8 mouse cellular contexts compared by ENCODE assay signal in genomic region chr10:79883297-79884084, GRCm38 (mm10). TPM values are rescaled to one million over a fixed set of nuclear protein-coding genes. Genes with fewer than 3 reads are reported as not detected.
A peak's percentile ranks its signal among the peaks of the same experiment; 100 is the strongest.
DNase-seq lines count a peak whose midpoint lies in the region; ATAC-seq lines count a peak whose summit lies in the region.

No protein-coding gene starts in this region.

- H3K9ac ChIP-seq in hindbrain, embryonic 11.5 days (ENCODE audit: low read depth, low read length) = 0 out of 2 replicates have a peak overlapping the region, but pooled peaks have one; percentile 11
- no peak overlapping the region for H3K9ac ChIP-seq in hindbrain, embryonic 13.5 days

- H3K27ac ChIP-seq in hindbrain, embryonic 11.5 days (ENCODE audit: low read depth, low read length) = no peak overlapping the region
- no peak overlapping the region for H3K27ac ChIP-seq in hindbrain, embryonic 13.5 days

- no peak overlapping the region for H3K4me3 ChIP-seq in hindbrain, embryonic 11.5 days (ENCODE audit: low read depth, low read length)
- no peak overlapping the region for H3K4me3 ChIP-seq in hindbrain, embryonic 13.5 days

- H3K9me3 ChIP-seq in hindbrain, embryonic 11.5 days (ENCODE audit: control insufficient read depth, low read length) = no peaks in the 10 kb centered on the region
- no peaks in the 10 kb centered on the region for H3K9me3 ChIP-seq in hindbrain, embryonic 13.5 days

- DNase-seq in hindbrain, embryonic 11.5 days (ENCODE audit: low spot score) = peak; percentile 89
- DNase-seq in cerebellum, adult 8-10 months = peak; percentile 80
- peak; percentile 50 to 90 for DNase-seq in frontal cortex, adult 2 months (ENCODE audit: extremely low spot score in 1 of 2, low spot score in 1 of 2)
- peak; percentile 89 for DNase-seq in induced T-regulatory cell, adult 2 months (ENCODE audit: low read depth)
- peak; percentile 84 to 86 for DNase-seq in left cerebral cortex, postnatal 14 days (ENCODE audit: low spot score in 2 of 2)
- peak; percentile 60 for DNase-seq in skeletal muscle tissue, adult 2 months (ENCODE audit: low read depth, low spot score)

- H3K4me1 ChIP-seq in hindbrain, embryonic 11.5 days (replicated peaks; ENCODE audit: control insufficient read depth, insufficient read depth, low read length) = 0 out of 2 replicates have a peak, but pooled peaks cover 2% of the 10 kb centered on the region
- H3K4me1 ChIP-seq in hindbrain, embryonic 13.5 days (replicated peaks) = peaks cover 16% of the 10 kb centered on the region

- 15% methylated on average over 22 of the region's 22 CpGs for WGBS in hindbrain, embryonic 11.5 days
- WGBS in hindbrain, embryonic 13.5 days = 16% methylated on average over 22 of the region's 22 CpGs

- ATAC-seq in hindbrain, embryonic 11.5 days (ENCODE audit: low FRiP score) = 0 out of 2 replicates have a peak, but pooled peaks have one; percentile 18
- ATAC-seq in hindbrain, embryonic 13.5 days (ENCODE audit: low FRiP score) = no peak
- ATAC-seq in megakaryocyte-erythroid progenitor cell, adult 5-6 weeks (replicated peaks; ENCODE audit: low FRiP score, low TSS enrichment, poor library complexity, severe bottlenecking) = peak; percentile 51

- no peak overlapping the region for H3K4me2 ChIP-seq in hindbrain, embryonic 11.5 days (replicated peaks; ENCODE audit: low read depth, low read length)
- H3K4me2 ChIP-seq in hindbrain, embryonic 13.5 days = no peak overlapping the region

- intact Hi-C loops in left cerebral cortex, postnatal 14 days (cut with DNase I) = loop anchor here (2.0 to 5.0 kb wide), 3 partner anchors 41 to 75 kb away; no protein-coding TSS in a partner anchor

- no peaks in the 10 kb centered on the region for H3K36me3 ChIP-seq in hindbrain, embryonic 11.5 days (ENCODE audit: control insufficient read depth, insufficient read depth, low read length)
- H3K36me3 ChIP-seq in hindbrain, embryonic 13.5 days = no peaks in the 10 kb centered on the region

- H3K27me3 ChIP-seq in hindbrain, embryonic 11.5 days (ENCODE audit: control insufficient read depth, insufficient read depth, low read length) = peaks cover 14% of the 10 kb centered on the region
- peaks cover 50% of the 10 kb centered on the region for H3K27me3 ChIP-seq in hindbrain, embryonic 13.5 days

RNA-seq across cellular contexts. Expression of gene Elane, which starts 2.6 kb away (rescaled TPM):
- 0.67 TPM in 1 of 2 replicates, not detected in the other for polyA plus RNA-seq in hindbrain, embryonic 11.5 days (2014; fragmentation: Nextera tagmentation; extraction: Ambion mirVana)
- polyA plus RNA-seq in hindbrain, embryonic 13.5 days (2015; fragmentation: Nextera tagmentation; extraction: Ambion mirVana) = 0.34 TPM in 1 of 2 replicates, not detected in the other
- 0.27 TPM in 1 of 2 replicates, not detected in the other for polyA plus RNA-seq in frontal cortex, adult 2 months (2012; rRNA removed)
- not detected for total RNA-seq in left cerebral cortex, postnatal 14 days (2021)
- 10.5 TPM in 1 of 2 replicates, not detected in the other for total RNA-seq in megakaryocyte-erythroid progenitor cell, adult 5-6 weeks (2014; fragmentation: Nextera tagmentation)
- 0.23 and 1.3 TPM in 2 replicates for total RNA-seq in megakaryocyte-erythroid progenitor cell, adult 5-6 weeks (2017)

RNA-seq across cellular contexts. Expression of gene Cfd, which starts 7.2 kb away (rescaled TPM):
- polyA plus RNA-seq in hindbrain, embryonic 11.5 days (2014; fragmentation: Nextera tagmentation; extraction: Ambion mirVana) = not detected in 2 replicates
- polyA plus RNA-seq in hindbrain, embryonic 13.5 days (2015; fragmentation: Nextera tagmentation; extraction: Ambion mirVana) = not detected in 2 replicates
- polyA plus RNA-seq in frontal cortex, adult 2 months (2012; rRNA removed) = 1.1 and 3.5 TPM in 2 replicates
- not detected for total RNA-seq in left cerebral cortex, postnatal 14 days (2021)
- not detected in 2 replicates for total RNA-seq in megakaryocyte-erythroid progenitor cell, adult 5-6 weeks (2014; fragmentation: Nextera tagmentation)
- not detected in 2 replicates for total RNA-seq in megakaryocyte-erythroid progenitor cell, adult 5-6 weeks (2017)

RNA-seq across cellular contexts. Expression of gene Plppr3, which starts 9.1 kb away (rescaled TPM):
- 129 and 150 TPM in 2 replicates for polyA plus RNA-seq in hindbrain, embryonic 11.5 days (2014; fragmentation: Nextera tagmentation; extraction: Ambion mirVana)
- 396 and 407 TPM in 2 replicates for polyA plus RNA-seq in hindbrain, embryonic 13.5 days (2015; fragmentation: Nextera tagmentation; extraction: Ambion mirVana)
- 124 and 134 TPM in 2 replicates for polyA plus RNA-seq in frontal cortex, adult 2 months (2012; rRNA removed)
- total RNA-seq in left cerebral cortex, postnatal 14 days (2021) = 10 to 100 TPM; 68.3 to 71.2 TPM
- not detected in 2 replicates for total RNA-seq in megakaryocyte-erythroid progenitor cell, adult 5-6 weeks (2014; fragmentation: Nextera tagmentation)
- 5.8 and 15.0 TPM in 2 replicates for total RNA-seq in megakaryocyte-erythroid progenitor cell, adult 5-6 weeks (2017)

RNA-seq across cellular contexts. Expression of gene Prtn3, which starts 9.2 kb away (rescaled TPM):
- polyA plus RNA-seq in hindbrain, embryonic 11.5 days (2014; fragmentation: Nextera tagmentation; extraction: Ambion mirVana) = 9.4 and 10.5 TPM in 2 replicates
- 13.9 and 15.6 TPM in 2 replicates for polyA plus RNA-seq in hindbrain, embryonic 13.5 days (2015; fragmentation: Nextera tagmentation; extraction: Ambion mirVana)
- polyA plus RNA-seq in frontal cortex, adult 2 months (2012; rRNA removed) = 5.8 and 6.7 TPM in 2 replicates
- 1 to 10 TPM; 2.3 to 3.1 TPM for total RNA-seq in left cerebral cortex, postnatal 14 days (2021)
- total RNA-seq in megakaryocyte-erythroid progenitor cell, adult 5-6 weeks (2014; fragmentation: Nextera tagmentation) = 2.5 and 8.7 TPM in 2 replicates
- total RNA-seq in megakaryocyte-erythroid progenitor cell, adult 5-6 weeks (2017) = 0.56 and 5.9 TPM in 2 replicates

RNA-seq across cellular contexts. Expression of gene Med16, which starts 25.2 kb away (rescaled TPM):
- 33.7 and 41.8 TPM in 2 replicates for polyA plus RNA-seq in hindbrain, embryonic 11.5 days (2014; fragmentation: Nextera tagmentation; extraction: Ambion mirVana)
- polyA plus RNA-seq in hindbrain, embryonic 13.5 days (2015; fragmentation: Nextera tagmentation; extraction: Ambion mirVana) = 55.3 and 58.3 TPM in 2 replicates
- 75.9 and 80.7 TPM in 2 replicates for polyA plus RNA-seq in frontal cortex, adult 2 months (2012; rRNA removed)
- total RNA-seq in left cerebral cortex, postnatal 14 days (2021) = 10 to 100 TPM; 55.0 to 66.5 TPM
- total RNA-seq in megakaryocyte-erythroid progenitor cell, adult 5-6 weeks (2014; fragmentation: Nextera tagmentation) = 17.1 and 21.7 TPM in 2 replicates
- 9.7 and 9.8 TPM in 2 replicates for total RNA-seq in megakaryocyte-erythroid progenitor cell, adult 5-6 weeks (2017)
